Mouse (Mus musculus): Measurements from ENCODE around the gene Cpa5.

Cpa5 gene

GRCm38 (mm10) chr6:30604342-30604867 is 6.4 kb upstream of the Cpa5 start:
- DNase-seq (ENCODE audit: low spot score in 2 of 2), result no peak

- DNase-seq (ENCODE audit: low spot score in 2 of 2), result no peak
Observed at GRCm38 (mm10) chr6:30605111-30605510, 5.7 kb upstream of the Cpa5 start.

GRCm38 (mm10) chr6:30605672-30606071 is 5.1 kb upstream of the Cpa5 start:
- DNase-seq (ENCODE audit: low spot score in 2 of 2), result no peak

- DNase-seq (ENCODE audit: low spot score in 2 of 2), result no peak
Observed at GRCm38 (mm10) chr6:30611212-30611611, 402 bp downstream of the Cpa5 start.

- DNase-seq (ENCODE audit: low spot score in 2 of 2), result no peak
Observed at GRCm38 (mm10) chr6:30614251-30614650, 3.4 kb downstream of the Cpa5 start.

- no peak for DNase-seq (ENCODE audit: low spot score in 2 of 2)
Observed at GRCm38 (mm10) chr6:30615741-30616140, 4.9 kb downstream of the Cpa5 start.

- DNase-seq (ENCODE audit: low spot score in 2 of 2), result no peak
Observed at GRCm38 (mm10) chr6:30616491-30616941, 5.7 kb downstream of the Cpa5 start.

GRCm38 (mm10) chr6:30617020-30617958 is 6.5 kb downstream of the Cpa5 start:
- no peak for DNase-seq (ENCODE audit: low spot score in 2 of 2)

GRCm38 (mm10) chr6:30617959-30618590 is 7.3 kb downstream of the Cpa5 start:
- peak; percentile 45 to 71 for DNase-seq (ENCODE audit: low spot score in 2 of 2)

GRCm38 (mm10) chr6:30618735-30619134 is 7.9 kb downstream of the Cpa5 start:
- no peak for DNase-seq (ENCODE audit: low spot score in 2 of 2)

GRCm38 (mm10) chr6:30619606-30620005 is 8.8 kb downstream of the Cpa5 start:
- no peak for DNase-seq (ENCODE audit: low spot score in 2 of 2)

- no peak for DNase-seq (ENCODE audit: low spot score in 2 of 2)
Observed at GRCm38 (mm10) chr6:30620591-30620990, 9.8 kb downstream of the Cpa5 start.

GRCm38 (mm10) chr6:30620994-30621393 is 10.2 kb downstream of the Cpa5 start:
- no peak for DNase-seq (ENCODE audit: low spot score in 2 of 2)

- DNase-seq (ENCODE audit: low spot score in 2 of 2), result no peak
Observed at GRCm38 (mm10) chr6:30621986-30622389, 11.2 kb downstream of the Cpa5 start.

- no peak for DNase-seq (ENCODE audit: low spot score in 2 of 2)
Observed at GRCm38 (mm10) chr6:30624763-30625162, 14.0 kb downstream of the Cpa5 start.

GRCm38 (mm10) chr6:30628152-30628551 is 17.3 kb downstream of the Cpa5 start:
- no peak for DNase-seq (ENCODE audit: low spot score in 2 of 2)

- DNase-seq (ENCODE audit: low spot score in 2 of 2), result no peak
Observed at GRCm38 (mm10) chr6:30629989-30630388, 19.2 kb downstream of the Cpa5 start.

- DNase-seq (ENCODE audit: low spot score in 2 of 2), result no peak
Observed at GRCm38 (mm10) chr6:30635361-30635862, 24.6 kb downstream of the Cpa5 start.

GRCm38 (mm10) chr6:30636186-30636842 is 25.5 kb downstream of the Cpa5 start:
- no peak for DNase-seq (ENCODE audit: low spot score in 2 of 2)

GRCm38 (mm10) chr6:30638674-30639268 is 28.0 kb downstream of the Cpa5 start, which contains the start of gene Cpa1:
TSS of gene Cpa1 (plus strand) at chr6:30639218.
- no peak for DNase-seq (ENCODE audit: low spot score in 2 of 2)

GRCm38 (mm10) chr6:30643694-30644460 is 33.1 kb downstream of the Cpa5 start:
- no peak for DNase-seq (ENCODE audit: low spot score in 2 of 2)
